Mouse (Mus musculus) stomach, postnatal 0 days (tissue): ENCODE measurements around the gene Olfr186. TPM values are rescaled to one million over a fixed set of nuclear protein-coding genes. Genes with fewer than 3 reads are reported as not detected.
"Not testable (repeated sequence)": the region's sequence is repeated elsewhere in the genome, so short reads cannot be mapped to it uniquely, and the experiment has no call there.

ENCODE experiments used
- ATAC-seq: fragments of 200-750 bp; cut with Nextera tagmentation; 2 replicates; pipeline ENCODE4 v1.8.0; 2017; ENCODE audit not compliant: low FRiP score, low TSS enrichment
- DNase-seq: peaks from one replicate; pipeline ENCODE4 v3.0.0-alpha.2; 2016; ENCODE audit warnings: low spot score
- H3K27ac ChIP-seq: fragments of 300-500 bp; sonication (generic); replicated peaks from 2 replicates; pipeline ENCODE4 v1.5.1; 2014; ENCODE audit warnings: mild to moderate bottlenecking, control low read depth
- H3K27me3 ChIP-seq: fragments of 300-500 bp; sonication (generic); 2 replicates; pipeline ENCODE4 v1.6.1; 2014; ENCODE audit warnings: low read length; ENCODE audit not compliant: control insufficient read depth, insufficient read depth
- H3K36me3 ChIP-seq: fragments of 300-500 bp; sonication (generic); 2 replicates; pipeline ENCODE4 v1.6.1; 2014; ENCODE audit warnings: low read length, mixed read lengths; ENCODE audit not compliant: control insufficient read depth, insufficient read depth
- H3K4me1 ChIP-seq: fragments of 300-500 bp; sonication (generic); replicated peaks from 2 replicates; pipeline ENCODE4 v1.6.1; 2014; ENCODE audit warnings: antibody characterized with exemption; ENCODE audit not compliant: control insufficient read depth, insufficient read depth
- H3K4me2 ChIP-seq: fragments of 300-500 bp; sonication (generic); replicated peaks from 2 replicates; pipeline ENCODE4 v1.6.1; 2014; ENCODE audit warnings: low read depth, mild to moderate bottlenecking, control low read depth, moderate library complexity
- H3K4me3 ChIP-seq: fragments of 300-500 bp; sonication (generic); 2 replicates; pipeline ENCODE4 v1.5.1; 2014; ENCODE audit warnings: low read depth, low read length, control low read depth
- H3K9ac ChIP-seq: fragments of 300-500 bp; sonication (generic); 2 replicates; pipeline ENCODE4 v1.6.1; 2014; ENCODE audit warnings: mild to moderate bottlenecking, low read length, control low read depth, mixed read lengths
- H3K9me3 ChIP-seq: fragments of 300-500 bp; sonication (generic); 2 replicates; pipeline ENCODE4 v1.6.1; 2016; ENCODE audit warnings: low read length; ENCODE audit not compliant: control insufficient read depth
- CTCF ChIP-seq: IDR thresholded peaks from 2 replicates; pipeline ENCODE4 v1.5.1; 2016; ENCODE audit warnings: antibody characterized with exemption, low read depth, mild to moderate bottlenecking, moderate library complexity
- EP300 ChIP-seq: optimal IDR thresholded peaks from 2 replicates; pipeline ENCODE3; 2016; ENCODE audit warnings: antibody characterized with exemption
- WGBS: fragments of 180-500 bp; shearing (Covaris S2); extraction: QIAGEN DNeasy Blood & Tissue Kit; methylation state at CpG from one replicate; pipeline ENCODE4 v1.1.7; 2014; 5-methylcytosine and 5-hydroxymethylcytosine counted together
- polyA plus RNA-seq: library from polyadenylated mRNA; unstranded; fragments of >200 nt; fragmentation: Nextera tagmentation; extraction: Ambion mirVana; gene quantifications from 2 replicates; pipeline ENCODE4 v1.2.1, GENCODE M21; 2015

Gene Olfr186
- polyA plus RNA-seq: not detected in 2 replicates

- H3K9ac ChIP-seq: no peak within 1 kb of the TSS
- no peak within 1 kb of the TSS for H3K27ac ChIP-seq
- no peaks in the 10 kb centered on the region for H3K36me3 ChIP-seq
- no peak within 1 kb of the TSS for H3K4me2 ChIP-seq
- TF ChIP-seq CTCF (no peak), EP300 (no peak)
- WGBS: 88% methylated on average over 4 of the region's 4 CpGs
- H3K27me3 ChIP-seq: no peaks in the 10 kb centered on the region
- no peaks in the 10 kb centered on the region for H3K9me3 ChIP-seq
- H3K4me3 ChIP-seq: no peak within 1 kb of the TSS
- no peak for ATAC-seq
- no peaks in the 10 kb centered on the region for H3K4me1 ChIP-seq
- no peak for DNase-seq
Observed at GRCm38 (mm10) chr16:59030191-59030590, at the start of gene Olfr186. TSS of gene Olfr186 (minus strand) at chr16:59030291.

- Histone ChIP-seq H3K9me3 (no peaks in the 10 kb centered on the region), H3K4me1 (no peaks in the 10 kb centered on the region), H3K36me3 (no peaks in the 10 kb centered on the region), H3K9ac (no peak within 1 kb of the TSS), H3K4me3 (no peak within 1 kb of the TSS), H3K27ac (no peak within 1 kb of the TSS), H3K4me2 (no peak within 1 kb of the TSS), H3K27me3 (no peaks in the 10 kb centered on the region)
- TF ChIP-seq EP300: no peak
- TF ChIP-seq CTCF: no peak
- WGBS: 79% methylated on average over 5 of the region's 5 CpGs
- ATAC-seq (no peak), DNase-seq (no peak)
Observed at GRCm38 (mm10) chr16:59077905-59078304, 47.8 kb upstream of the Olfr186 start, which contains the start of gene Olfr190. TSS of gene Olfr190 (minus strand) at chr16:59078005.

GRCm38 (mm10) chr16:59073520-59073919 lies 43.4 kb upstream of the Olfr186 start:
- DNase-seq: no peak
- TF ChIP-seq EP300 (no peak), CTCF (no peak)

GRCm38 (mm10) chr16:59071755-59072154 lies 41.7 kb upstream of the Olfr186 start:
- Histone ChIP-seq H3K36me3 (no peaks in the 10 kb centered on the region), H3K27me3 (no peaks in the 10 kb centered on the region), H3K4me1 (no peaks in the 10 kb centered on the region), H3K9me3 (no peaks in the 10 kb centered on the region), H3K4me2 (no peak overlapping the region), H3K27ac (no peak overlapping the region), H3K9ac (no peak overlapping the region), H3K4me3 (no peak overlapping the region)
- TF ChIP-seq EP300 (no peak), CTCF (no peak)
- DNase-seq (no peak), ATAC-seq (no peak)

More at GRCm38 (mm10) chr16:59073520-59073919, 43.4 kb upstream of the Olfr186 start:
- Histone ChIP-seq H3K4me1 (no peaks in the 10 kb centered on the region), H3K4me2 (no peak overlapping the region), H3K27me3 (no peaks in the 10 kb centered on the region), H3K36me3 (no peaks in the 10 kb centered on the region), H3K9ac (no peak overlapping the region), H3K4me3 (no peak overlapping the region), H3K27ac (no peak overlapping the region), H3K9me3 (no peaks in the 10 kb centered on the region)
- ATAC-seq: no peak
- 85% methylated on average over 1 of the region's 1 CpGs for WGBS

- not testable (repeated sequence) for ATAC-seq, H3K4me1 ChIP-seq, H3K4me2 ChIP-seq, H3K36me3 ChIP-seq, H3K9ac ChIP-seq, H3K4me3 ChIP-seq, H3K27me3 ChIP-seq, H3K9me3 ChIP-seq, H3K27ac ChIP-seq, DNase-seq
- WGBS: 45% methylated on average over 3 of the region's 3 CpGs
Observed at GRCm38 (mm10) chr16:59062411-59062810, 32.3 kb upstream of the Olfr186 start.

DNA sequence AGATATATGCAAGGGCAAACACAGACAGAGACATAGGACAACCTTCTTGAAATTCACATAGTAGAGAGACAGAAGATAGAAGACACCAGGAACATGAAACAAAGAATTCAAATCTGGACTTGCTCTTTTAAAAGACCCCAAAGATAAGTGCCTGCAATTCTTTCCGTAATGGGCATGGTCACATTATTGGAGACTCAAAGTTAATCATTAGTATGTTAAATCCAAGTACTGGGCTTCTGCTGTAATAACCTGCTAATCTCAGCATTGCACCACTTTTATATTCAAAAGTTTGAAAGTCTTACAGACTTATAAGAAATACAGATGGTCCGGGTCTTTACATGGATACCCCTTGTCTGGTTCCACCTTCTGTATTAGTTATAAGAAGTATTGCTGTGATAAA lies 19.2 kb upstream of the Olfr186 start:
- not testable (repeated sequence) for H3K4me3 ChIP-seq, ATAC-seq, H3K4me2 ChIP-seq, H3K4me1 ChIP-seq, H3K9ac ChIP-seq, H3K27me3 ChIP-seq, DNase-seq, H3K27ac ChIP-seq, H3K9me3 ChIP-seq, H3K36me3 ChIP-seq
- WGBS: 87% methylated on average over 2 of the region's 2 CpGs
